Mouse (Mus musculus): ENCODE measurements at regions not wholly inside any gene's neighbourhood (a gene's known extent, or its start where the extent isn't known, plus 50 kb on each side); places are given as distances from the start of the nearest gene placed in this dataset.

- TF ChIP-seq CTCF (IDR thresholded peaks at IDR 0.05) = no peak
- no peak for TF ChIP-seq EP300 (IDR thresholded peaks at IDR 0.05)
Measured at GRCm38 (mm10) chr5:119559696-119560095, 110.8 kb upstream of the Tbx3 start.

Data from lung, postnatal 0 days (tissue).